Comparison of ENCODE assay signal across 15 mouse cellular contexts in the genomic region with DNA sequence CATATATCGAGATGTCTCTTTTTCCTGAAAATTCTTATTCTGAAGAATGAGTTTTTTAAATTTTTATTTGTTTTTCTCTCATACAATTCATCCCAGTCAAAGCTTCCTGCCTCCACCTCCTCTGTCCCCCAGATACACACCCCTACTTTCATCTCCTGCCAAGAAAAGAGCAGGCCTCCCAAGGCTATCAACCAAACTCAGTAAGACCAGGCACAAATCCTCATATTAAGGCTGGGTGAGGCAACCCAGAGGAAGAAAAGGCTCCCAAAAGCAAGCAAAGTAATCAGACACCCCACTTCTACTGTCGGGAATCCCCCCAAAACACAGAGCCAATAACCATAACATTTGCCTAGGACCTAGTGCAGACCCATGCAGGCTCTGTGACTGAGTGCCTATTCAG. TPM values are rescaled to one million over a fixed set of nuclear protein-coding genes. Genes with fewer than 3 reads are reported as not detected.
"Had no signal": no experiment of that assay in that cellular context is flagged by ENCODE, and none has a peak within 500 bp of the region (broad histone marks: within the 10 kb centered on the region; RNA-seq: fewer than 3 reads in every experiment).

No protein-coding gene starts in this region.

- H3K4me3 ChIP-seq: neural tube, embryonic 15.5 days; stomach, embryonic 15.5 days had no signal

- H3K27me3 ChIP-seq: neural tube, embryonic 15.5 days; stomach, embryonic 15.5 days had no signal

- H3K36me3 ChIP-seq: neural tube, embryonic 15.5 days; stomach, embryonic 15.5 days had no signal

- DNase-seq: retina, postnatal 1 day; right cerebral cortex, adult 18-20 months; right cerebral cortex, postnatal 14 days; right cerebral cortex, postnatal 25 days; right cerebral cortex, postnatal 4 days; spleen, adult 18-20 months; thymus, adult 18-20 months; thymus, adult 2 months; thymus, postnatal 14 days; thymus, postnatal 25 days; thymus, postnatal 36 days; thymus, postnatal 4 days had no signal

- H3K4me2 ChIP-seq: neural tube, embryonic 15.5 days; stomach, embryonic 15.5 days had no signal

RNA-seq across cellular contexts. Expression of a gene that starts 21.5 kb away (rescaled TPM):
- polyA plus RNA-seq: neural tube, embryonic 14.5 days had no signal
